Mouse (Mus musculus) CD4-positive, CD25-positive, alpha-beta regulatory T cell, adult 2 months (primary cell): Measurements from ENCODE around the gene Btbd8.

Source experiments
- DNase-seq: peaks from one replicate; pipeline ENCODE4 v3.0.0-alpha.2; 2012; ENCODE audit warnings: low read depth, low spot score

Btbd8 gene

DNA sequence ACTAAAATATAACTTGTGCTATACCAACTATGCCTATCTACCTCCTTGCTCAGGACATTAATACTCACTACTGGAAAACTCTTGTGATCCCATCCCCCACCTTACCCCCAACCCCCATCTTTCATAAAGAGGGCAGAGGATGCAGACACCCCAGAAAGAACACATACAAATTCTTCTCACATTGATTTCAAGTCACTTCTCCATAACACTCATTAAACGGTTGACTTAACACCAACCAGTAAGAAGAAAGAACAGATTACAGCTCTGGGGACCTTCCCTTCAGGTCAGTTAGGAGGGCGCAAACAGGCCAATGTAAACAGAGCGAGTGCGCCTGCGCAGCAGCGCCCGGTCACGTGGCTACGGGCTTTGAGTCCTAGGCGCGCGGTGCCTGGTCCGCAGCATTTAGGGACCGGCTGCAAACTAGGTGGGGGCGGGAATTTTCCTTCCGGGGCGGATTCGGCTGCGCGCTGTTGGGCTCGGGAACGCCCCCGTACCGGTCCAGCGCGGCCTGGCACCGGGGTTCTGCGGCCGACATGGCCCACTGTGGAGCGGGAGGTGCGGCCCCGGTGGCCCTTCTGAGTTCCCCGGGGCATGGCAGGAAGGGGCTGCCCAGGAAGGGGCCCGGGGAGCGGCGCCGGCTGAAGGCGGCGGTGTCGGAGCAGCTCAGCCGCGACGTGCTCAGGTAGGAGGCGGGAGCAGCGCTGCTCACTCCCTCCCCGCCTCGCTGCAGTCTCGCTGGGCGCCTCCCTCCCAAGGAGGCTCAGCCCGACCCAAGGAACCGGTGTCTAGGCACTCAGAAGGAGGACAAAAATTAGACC, at the start of gene Btbd8:
Gene Btbd8, plus strand, starts transcription at position 534 of the 818 bp plus-strand sequence.
- peak; percentile 96 for DNase-seq

DNA sequence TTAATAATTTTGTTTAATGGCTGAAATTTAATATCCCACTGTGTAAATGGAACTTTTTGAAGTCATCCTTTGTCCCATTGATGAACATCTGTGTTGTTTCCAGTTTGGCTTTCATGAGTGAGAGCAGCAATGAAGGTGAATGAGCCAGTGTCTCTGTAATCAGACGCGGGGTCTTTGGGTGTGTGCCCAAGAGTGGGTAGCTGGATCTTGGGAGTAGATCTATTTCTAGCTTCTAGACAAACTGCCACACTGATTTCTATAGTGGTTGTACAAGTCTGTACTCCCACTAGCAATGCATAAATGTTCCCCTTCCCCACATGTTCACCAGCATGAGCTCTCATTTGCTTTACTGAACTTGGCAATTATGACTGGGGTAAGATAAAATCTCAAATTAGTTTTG, 48.4 kb upstream of the Btbd8 start:
- DNase-seq, result no peak

DNA sequence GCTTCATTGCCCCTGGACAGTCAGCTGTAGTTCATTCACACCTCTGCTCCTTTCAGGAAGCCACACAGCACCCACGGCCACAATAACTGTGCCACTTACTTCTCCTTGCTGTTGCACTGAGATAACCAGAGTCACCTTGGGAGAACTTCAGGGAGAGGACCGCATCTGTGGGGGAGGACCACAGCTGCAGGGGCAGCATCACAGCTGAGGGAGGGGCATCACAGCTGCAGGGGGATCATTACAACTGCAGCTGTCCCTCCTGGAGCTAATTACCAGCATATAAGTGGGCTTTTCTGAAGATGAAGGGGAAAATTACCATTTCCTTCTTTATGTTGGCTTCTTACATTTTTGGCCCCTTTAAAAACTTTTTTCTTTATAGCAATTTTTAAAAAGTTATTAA, 43.4 kb upstream of the Btbd8 start:
- no peak for DNase-seq

DNA sequence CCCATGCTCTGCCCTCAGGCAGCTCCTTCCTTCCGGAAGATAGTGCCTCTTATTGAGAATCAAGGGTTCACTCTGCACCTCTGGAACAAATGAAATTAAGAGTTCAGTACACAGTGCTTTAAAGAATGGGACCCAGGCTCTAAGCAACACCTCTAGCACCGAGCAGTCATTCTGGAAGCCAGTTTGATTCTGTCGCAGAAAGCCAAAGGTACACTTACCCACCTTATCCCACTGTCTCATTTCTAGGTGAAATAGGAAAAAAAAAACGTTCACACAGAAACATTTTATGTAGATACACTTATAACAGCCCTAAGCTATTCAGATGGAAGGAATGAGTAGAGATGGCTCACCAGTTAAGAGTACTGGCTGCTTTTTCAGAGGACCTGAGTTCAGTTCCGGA, 35.4 kb upstream of the Btbd8 start, which contains the start of gene Ephx4:
Gene Ephx4, plus strand, starts transcription at position 301 of the 400 bp plus-strand sequence.
- peak; percentile 15 for DNase-seq

DNA sequence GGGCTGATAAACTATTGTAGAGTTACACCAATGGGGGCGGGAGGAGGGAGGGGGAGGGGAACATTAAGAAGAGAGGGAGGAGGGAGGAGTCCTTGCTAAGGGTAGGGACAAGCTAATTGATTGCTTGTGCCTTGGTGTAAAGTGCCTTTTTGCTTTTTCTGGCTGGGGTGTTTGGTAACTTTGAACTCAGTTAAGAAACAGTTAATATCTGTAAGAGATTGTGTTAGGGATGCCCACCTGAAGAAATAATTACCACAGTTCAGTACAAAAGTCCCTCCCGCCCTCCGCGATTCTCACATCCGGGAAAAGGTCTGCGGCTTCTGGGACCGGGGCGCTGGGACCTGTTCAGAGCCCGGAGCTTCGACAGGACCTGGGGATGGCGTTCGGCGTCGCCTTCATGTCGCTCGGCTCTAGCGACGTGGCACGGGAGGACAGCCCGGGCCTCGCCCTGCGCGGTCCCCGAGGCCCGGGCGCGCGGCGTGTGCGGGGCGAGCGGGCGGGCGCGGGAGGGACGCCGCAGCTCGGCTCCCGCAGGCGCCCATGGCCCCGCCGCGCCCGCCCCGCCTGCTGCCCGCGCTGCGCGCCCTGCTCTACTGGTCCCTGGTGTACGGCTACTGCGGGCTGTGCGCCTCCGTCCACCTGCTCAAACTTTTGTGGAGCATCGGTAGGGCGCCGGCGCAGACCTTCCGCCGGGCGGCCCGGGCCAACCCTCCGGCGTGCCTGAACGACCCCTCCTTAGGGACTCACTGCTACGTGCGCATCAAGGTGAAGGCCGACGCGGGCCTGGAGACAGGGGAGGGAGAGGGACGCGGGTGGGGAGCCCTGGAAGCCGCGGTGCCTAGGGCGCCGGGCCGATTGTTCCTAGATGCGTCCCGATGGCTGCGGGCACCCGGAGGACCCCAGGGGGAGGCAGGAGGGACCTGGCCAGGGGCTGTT, 34.5 kb upstream of the Btbd8 start:
- DNase-seq, result peak; percentile 51

DNA sequence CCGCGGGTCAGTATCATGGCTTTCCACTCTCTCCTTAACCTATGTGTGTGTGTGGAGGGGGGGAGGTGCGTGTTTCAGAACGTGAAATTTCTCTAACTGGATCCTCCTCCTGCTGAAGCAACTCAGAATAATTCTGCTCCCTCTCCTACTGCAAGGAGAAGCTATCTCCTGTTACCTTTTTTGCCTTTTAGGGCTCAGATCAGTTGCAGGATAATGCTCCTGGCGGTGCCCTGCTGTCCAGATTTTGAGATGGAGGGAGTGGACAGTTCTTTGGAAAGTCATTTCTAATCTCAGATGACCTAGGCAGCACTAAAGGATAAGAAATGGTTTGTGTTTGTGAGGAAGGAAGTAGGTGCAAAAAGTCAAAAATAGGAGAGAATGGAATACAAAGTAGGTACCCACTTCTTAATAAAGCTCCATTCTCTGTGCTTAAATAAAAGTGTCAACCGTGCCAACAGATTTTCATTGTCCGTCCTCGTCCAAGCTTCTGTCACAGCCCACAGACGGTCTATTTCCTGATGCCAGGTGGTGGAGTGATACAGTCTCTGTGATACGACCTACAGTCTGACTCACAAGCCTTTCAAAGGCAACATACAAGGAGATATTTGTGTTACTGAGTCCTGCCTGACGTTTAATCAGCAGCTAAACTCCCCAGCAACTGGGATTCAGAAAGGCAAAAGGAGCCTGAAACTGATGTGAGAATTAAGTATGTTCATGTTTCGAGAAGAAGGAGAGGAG, 33.7 kb upstream of the Btbd8 start:
- peak; percentile 7 for DNase-seq

DNA sequence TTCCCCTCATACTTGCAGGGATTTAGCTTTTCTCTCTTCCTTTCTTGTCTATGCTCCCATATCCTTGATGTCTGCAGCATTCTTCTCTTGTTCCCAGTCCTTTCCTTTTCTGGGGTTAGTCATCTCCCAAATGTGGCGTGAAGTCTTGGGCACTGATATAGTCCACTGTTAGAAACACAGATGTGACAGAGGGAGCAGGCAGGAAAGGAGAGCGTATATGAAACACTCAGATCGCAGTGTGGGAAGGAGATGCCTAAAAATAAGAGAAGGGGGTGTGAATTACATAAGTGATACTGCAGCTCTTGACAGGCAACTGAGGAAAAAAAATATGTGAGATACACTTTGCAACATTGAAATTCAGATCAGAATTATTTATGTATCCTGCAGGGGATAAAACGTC, 32.4 kb upstream of the Btbd8 start:
- no peak for DNase-seq

DNA sequence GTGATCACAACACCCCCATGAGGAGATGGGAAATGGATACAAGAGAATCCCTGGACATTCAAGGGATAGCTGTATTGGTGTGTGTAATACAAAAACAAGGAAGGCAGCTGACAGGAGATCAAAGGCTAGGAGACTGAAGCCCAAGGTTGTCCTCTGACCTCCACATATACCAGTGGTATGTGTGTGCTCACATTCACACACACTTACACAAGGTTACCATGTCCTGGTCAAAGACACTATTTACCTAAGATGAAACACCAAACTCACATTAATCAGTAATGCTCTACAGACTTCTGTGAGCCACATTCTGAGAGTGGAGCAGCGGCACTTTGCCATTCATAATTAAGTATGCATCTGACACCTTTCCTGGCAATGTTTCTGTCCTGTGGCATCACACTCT, 27.5 kb upstream of the Btbd8 start:
- no peak for DNase-seq

DNA sequence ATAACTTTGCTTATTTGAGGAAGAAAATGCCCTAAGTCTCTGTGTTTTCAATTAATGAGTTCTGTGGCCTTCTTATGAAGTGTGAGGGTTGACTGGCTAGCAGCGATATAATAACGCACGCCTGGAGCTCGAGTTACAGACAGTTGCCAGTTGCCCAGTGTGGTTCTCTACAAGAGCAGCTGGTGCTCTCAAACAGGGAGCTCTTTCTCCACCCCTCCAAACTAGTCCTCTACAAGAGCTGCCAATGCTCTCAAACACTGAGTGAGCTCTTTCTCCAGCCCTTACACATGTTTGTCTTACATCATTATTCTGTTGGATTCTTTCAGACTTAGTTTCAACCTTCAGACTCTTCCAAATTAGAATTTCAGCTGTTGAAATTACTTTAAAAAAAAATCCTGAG, 26.5 kb upstream of the Btbd8 start:
- DNase-seq, result no peak

DNA sequence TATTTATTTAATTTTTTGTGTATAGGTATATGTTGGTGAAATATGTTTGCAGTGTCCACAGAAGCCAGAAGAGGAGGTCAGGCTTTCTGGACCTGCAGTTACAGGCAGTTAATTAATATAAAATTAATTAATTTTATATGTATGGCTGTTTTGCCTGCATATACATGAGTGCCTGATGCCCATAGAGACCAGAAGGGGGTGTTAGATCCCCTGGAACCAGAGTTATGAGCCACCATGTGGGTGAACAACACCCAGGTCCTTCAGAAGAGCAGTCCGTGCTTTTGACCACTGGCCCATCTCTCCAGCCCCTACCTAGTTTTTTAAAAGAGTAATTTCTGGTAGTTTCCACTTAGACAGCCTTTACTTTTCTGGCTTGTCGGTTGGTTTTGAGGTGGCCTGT, 25.5 kb upstream of the Btbd8 start:
- DNase-seq, result no peak

DNA sequence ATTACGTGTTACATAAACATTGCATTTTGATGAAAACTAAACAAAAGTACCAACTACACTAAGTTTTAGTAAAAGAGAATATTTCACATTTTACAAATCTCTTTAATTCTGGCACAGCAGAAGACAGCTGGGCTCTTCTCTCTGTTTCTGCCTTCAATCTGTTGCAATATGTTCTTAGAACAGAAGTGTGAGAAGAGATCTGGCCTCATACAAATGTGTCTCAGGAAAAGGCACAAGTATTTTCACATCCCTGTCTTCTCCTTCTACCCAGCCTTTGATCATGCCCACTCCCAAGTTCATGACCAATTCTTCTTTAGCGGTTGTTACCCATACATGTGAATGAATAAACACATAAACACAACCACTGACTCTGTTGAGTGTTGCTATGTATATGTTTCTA, 22.7 kb upstream of the Btbd8 start:
- no peak for DNase-seq

DNA sequence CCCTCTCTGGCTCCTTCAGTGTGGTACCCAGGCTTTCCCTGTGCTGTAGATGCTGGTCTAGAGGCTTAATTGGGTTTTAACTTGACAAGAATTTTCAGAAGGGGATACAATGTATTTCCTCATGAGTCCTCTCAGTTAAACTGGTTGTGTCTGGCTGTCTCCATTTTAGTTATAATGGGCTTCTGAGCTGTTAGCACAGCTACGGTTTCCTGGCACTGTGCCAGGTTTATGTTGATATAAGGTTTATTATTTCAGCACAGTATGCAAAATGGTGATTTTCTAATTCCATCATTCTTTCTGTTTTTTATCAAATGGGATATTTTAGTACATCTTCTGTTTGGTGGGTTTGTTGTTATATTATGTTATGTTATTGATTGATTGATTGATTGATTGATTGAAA, 16.1 kb upstream of the Btbd8 start:
- DNase-seq, result no peak

DNA sequence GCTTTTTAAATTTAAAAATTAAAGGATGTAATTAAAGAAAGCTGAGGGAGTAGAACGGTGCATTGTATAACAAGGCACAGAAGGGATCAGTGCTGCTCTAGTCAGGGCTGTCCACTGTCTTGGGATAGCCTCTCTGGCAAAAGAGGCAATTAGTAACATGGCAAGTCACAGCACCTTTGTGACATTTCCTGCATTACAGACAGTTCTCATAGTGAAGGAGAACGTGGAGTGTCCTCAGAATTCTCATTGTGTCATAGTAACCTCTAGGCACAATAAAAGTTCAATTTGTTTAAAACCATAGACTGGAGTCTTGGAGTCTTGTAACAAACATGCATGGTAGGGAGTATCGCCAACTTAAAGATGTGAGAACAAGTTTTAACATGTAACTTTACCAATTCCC, 6.5 kb upstream of the Btbd8 start, which contains the start of gene Lpcat2b:
Gene Lpcat2b, plus strand, starts transcription at position 301 of the 400 bp plus-strand sequence.
- DNase-seq, result no peak

DNA sequence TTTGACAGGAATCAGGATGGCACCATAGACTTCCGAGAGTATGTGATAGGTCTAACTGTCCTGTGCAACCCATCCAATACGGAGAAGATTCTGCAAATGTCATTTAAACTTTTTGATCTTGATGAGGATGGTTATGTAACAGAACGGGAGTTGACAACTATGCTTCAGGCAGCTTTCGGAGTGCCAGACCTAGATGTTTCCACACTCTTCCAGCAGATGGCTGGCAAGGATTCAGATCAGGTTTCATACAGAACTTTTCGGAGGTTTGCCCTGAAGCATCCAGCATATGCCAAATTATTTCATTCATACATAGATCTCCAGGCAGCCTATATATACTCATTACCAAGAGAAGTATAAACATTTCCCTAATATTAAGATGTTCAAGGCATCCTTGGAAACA, 3.8 kb upstream of the Btbd8 start:
- no peak for DNase-seq

DNA sequence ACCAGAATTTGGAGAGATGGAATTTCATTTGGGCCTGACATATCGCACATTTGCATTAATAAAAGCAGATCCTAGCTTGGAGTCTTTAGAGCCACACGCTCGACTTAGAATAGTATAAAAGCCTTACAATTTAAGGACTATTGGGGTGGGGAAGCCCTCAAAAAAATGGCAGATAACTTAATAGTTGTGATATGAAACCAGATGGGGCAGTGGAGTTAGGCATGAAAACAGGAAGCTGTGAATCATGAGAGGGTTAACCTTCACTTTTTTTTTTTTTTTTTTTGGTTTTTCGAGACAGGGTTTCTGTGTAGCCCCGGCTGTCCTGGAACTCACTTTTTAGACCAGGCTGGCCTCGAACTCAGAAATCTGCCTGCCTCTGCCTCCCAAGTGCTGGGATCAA, 1.6 kb upstream of the Btbd8 start:
- no peak for DNase-seq

DNA sequence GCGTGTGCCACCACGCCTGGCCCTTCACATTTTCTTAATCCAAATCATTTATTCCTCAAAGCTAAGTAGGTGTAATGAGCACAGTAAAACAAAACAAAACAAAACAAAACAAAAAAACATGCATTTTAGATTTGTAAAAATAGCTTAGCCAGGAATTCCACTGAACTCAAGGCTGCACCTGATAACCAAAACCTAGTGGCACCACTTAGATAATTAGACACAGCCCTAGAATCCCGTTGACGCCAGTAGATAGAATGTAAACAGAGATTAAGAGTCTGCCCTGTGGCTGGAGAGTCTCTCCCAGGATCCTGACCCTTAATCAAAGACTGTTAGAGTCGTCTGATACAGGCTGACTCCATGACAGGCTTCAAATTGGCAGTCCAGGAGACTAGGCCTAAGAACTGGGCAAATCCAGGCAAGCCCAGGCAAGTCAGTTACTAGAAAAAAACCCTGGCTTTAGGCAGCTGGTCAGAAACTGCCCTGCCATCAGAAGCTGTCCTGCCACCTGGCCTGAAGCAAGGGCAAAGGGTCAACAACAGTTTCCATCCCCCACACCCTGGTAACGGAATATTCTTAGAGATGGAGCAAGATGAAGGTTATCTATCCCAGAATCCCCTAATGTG, 1.1 kb upstream of the Btbd8 start:
- no peak for DNase-seq

DNA sequence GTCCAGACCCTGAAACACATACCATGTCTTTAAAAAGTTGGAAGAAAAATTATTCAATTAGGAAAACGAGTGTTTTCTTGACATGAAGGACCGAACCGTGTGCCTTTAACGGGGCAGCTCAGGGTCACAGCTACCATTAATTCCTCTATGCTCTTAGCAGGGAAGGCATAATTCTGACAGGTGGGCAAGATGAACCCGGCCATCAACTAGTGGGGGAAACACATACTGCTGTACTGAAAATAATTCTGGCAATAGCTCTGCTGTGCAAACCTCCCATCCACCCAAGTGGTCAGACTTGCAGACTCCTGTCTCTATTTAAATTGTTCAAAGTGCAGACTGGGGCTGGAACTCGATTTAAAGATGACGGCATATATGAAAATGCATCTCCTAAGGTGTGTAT, 556 bp downstream of the Btbd8 start:
- no peak for DNase-seq

DNA sequence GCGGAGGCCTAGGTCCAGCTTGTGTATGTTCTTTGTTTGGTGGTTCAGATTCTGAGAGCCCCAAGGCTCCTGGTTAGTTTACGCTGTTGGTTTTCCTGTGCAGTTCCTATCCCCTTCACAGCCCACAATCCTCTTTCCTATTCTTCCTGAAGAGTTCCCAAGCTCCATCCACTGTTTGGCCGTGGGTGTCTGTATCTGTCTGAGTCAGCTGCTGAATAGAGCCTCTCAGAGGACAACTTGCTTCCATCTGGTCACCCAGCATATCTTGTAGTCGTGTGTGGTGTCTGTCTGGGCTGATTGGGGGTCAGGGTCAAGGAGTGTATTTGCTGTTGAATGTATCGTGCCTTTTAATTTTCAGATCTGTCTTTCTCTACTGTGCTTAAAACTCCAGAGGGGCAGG, 4.1 kb downstream of the Btbd8 start:
- no peak for DNase-seq

DNA sequence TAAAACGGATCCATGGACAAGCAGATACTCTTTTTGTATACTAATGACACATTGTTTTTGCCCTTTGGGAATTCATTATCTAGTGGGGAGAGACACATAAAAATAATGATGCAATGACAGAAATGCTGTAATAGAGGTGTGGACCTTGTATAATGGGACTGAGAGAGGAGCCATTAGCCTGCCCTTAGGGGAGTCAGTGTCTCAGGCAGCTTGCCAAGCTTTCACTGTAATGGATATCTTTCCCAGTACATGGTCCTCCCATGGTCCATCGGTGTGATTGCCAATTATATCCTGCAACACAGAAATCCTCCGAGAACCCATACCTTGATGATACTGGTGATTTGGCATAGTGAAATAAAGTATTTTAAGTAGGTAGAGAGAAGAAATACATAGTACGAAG, 6.5 kb downstream of the Btbd8 start:
- DNase-seq, result no peak

DNA sequence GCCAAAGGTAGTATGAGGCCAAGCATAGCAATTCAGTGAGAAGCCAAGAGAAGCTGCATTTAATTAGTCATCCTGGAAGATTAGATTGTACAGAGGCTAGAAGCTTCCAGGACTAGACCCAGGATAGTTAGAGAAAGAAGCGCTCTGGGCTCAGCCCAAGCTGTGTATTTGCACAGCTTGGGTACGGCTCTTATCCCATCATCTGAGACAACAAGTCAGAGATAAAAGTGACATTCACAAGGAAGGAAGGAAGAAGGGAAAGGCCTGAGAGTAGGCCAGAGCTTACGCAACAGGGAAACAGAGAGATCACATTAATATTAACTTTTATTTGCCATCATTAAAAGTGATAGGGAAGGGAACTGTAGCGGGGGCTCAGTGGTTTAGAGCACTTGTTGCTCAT, 10.2 kb downstream of the Btbd8 start:
- DNase-seq, result no peak

DNA sequence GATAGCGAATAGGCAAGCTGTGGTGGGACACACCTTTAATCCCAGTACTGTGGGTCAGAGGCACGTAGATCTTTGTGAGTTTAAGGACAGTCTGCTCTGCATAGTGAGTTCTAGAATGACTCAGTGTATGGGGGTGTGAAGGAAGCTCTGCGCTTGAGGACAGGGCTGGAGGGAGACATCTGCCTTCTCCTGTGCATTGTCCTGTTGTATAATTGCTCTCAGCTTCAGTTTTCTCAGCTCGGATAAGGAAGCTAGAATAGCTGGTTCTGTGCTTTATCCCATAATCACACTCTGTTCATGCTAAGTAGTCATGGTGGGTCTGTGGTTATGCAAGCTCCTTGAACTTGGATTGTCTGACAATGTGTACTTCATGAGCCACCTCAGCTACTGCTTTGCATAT, 11.0 kb downstream of the Btbd8 start:
- no peak for DNase-seq
